Mouse (Mus musculus) testis, adult 2 months (tissue): ENCODE data around the gene Ccdc184. TPM values are rescaled to one million over a fixed set of nuclear protein-coding genes. Genes with fewer than 3 reads are reported as not detected.

Source experiments
- H3K27ac ChIP-seq: fragments of 200-500 bp; 2 replicates; pipeline ENCODE4 v1.5.1; 2012; ENCODE audit warnings: low read depth, low read length; ENCODE audit not compliant: control insufficient read depth, insufficient read depth
- H3K27me3 ChIP-seq: fragments of 200-500 bp; 2 replicates; pipeline ENCODE4 v1.6.1; 2012; ENCODE audit warnings: mild to moderate bottlenecking, low read length, moderate library complexity; ENCODE audit not compliant: control insufficient read depth, insufficient read depth
- H3K36me3 ChIP-seq: fragments of 200-500 bp; 2 replicates; pipeline ENCODE4 v1.6.1; 2012; ENCODE audit warnings: mild to moderate bottlenecking, low read length; ENCODE audit not compliant: control insufficient read depth, insufficient read depth
- H3K4me1 ChIP-seq: fragments of 200-500 bp; 2 replicates; pipeline ENCODE4 v1.6.1; 2012; ENCODE audit warnings: low read length; ENCODE audit not compliant: control insufficient read depth, insufficient read depth
- H3K4me3 ChIP-seq: fragments of 200-500 bp; 2 replicates; pipeline ENCODE4 v1.5.1; 2012; ENCODE audit warnings: low read depth, mild to moderate bottlenecking, low read length, moderate library complexity, mixed read lengths; ENCODE audit not compliant: control insufficient read depth
- CTCF ChIP-seq: fragments of 200-500 bp; IDR thresholded peaks from 2 replicates; pipeline ENCODE4 v1.5.1; 2012; ENCODE audit warnings: low read depth, mild to moderate bottlenecking, inconsistent platforms, low read length, moderate library complexity; ENCODE audit not compliant: control insufficient read depth, insufficient read depth, insufficient replicate concordance
- POLR2A ChIP-seq: fragments of 200-500 bp; IDR thresholded peaks from 2 replicates; pipeline ENCODE4 v1.6.1; 2012; ENCODE audit warnings: low read depth, mild to moderate bottlenecking, inconsistent platforms, low read length, moderate library complexity; ENCODE audit not compliant: control insufficient read depth
- polyA plus RNA-seq: library from polyadenylated mRNA; depleted of rRNA; stranded (reverse); fragments of >200 nt; gene quantifications from 2 replicates; pipeline ENCODE4 v1.2.3, GENCODE M21; 2012

Ccdc184 gene
- polyA plus RNA-seq, 1 experiment, result 28.1 TPM

DNA sequence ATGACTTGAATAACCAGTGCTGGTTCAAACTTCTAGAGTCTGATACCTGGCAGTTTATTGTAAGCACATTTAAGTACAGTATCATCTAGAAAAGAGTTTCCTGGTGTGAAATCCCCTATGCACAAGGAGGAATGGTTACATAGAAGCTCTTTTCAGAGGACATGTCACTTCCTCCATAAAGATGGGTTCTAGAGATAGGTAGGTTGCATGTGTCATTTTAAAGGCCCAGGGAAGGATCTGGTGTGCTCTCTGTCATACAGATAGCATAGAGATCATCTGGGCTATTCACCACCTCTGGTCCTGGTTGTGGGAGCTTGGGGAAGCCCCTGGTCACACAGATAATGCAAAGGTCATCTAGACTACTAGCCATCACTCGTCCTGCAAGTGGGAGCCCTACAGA, 9.7 kb upstream of the Ccdc184 start:
- no peak overlapping the region for H3K27ac ChIP-seq
- H3K4me3 ChIP-seq, result no peak overlapping the region
- H3K36me3 ChIP-seq, result no peaks in the 10 kb centered on the region
- no peaks in the 10 kb centered on the region for H3K4me1 ChIP-seq
- H3K27me3 ChIP-seq, result no peaks in the 10 kb centered on the region
- no peak for TF ChIP-seq CTCF
- TF ChIP-seq POLR2A, result no peak

DNA sequence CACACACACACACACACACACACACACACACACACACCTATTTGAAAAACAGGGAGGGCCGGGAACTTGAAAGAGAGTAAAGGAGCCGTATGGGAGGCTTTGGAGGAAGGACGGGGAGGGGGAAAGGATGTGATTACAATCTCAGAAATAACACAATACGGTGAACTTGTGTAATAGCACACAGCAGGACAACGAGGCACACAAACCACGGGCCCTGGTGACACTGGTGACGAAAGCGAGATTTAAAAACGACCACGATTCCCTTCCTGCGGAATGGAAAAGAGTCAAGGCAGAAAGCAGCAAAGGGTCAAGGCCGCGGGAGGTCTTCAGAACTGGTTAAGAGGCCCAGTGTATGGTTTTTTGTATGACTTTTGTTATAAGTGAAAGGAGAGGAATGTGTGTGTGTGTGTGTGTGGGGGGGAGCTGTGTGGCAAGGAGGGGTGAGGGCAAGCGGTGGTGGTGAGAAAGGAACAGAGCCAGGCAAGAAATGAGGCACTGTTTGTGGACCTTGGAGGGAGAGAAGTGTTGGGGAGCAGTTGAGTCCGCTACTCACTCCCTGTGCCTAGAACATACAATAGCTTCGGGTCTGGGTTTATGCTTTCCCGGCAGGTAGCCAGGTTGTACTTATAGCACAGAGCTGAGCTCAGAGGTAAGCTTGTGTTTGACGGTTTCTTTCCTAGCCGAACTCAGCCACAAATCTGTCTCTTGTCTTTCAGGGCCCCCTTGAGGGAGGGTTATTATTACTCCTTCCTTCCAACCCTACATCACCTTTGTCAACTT, 5.7 kb upstream of the Ccdc184 start:
- H3K27ac ChIP-seq, result no peak overlapping the region
- no peak for TF ChIP-seq CTCF
- TF ChIP-seq POLR2A, result no peak
- H3K4me1 ChIP-seq, result no peaks in the 10 kb centered on the region
- no peaks in the 10 kb centered on the region for H3K27me3 ChIP-seq
- no peaks in the 10 kb centered on the region for H3K36me3 ChIP-seq
- H3K4me3 ChIP-seq, result no peak overlapping the region

DNA sequence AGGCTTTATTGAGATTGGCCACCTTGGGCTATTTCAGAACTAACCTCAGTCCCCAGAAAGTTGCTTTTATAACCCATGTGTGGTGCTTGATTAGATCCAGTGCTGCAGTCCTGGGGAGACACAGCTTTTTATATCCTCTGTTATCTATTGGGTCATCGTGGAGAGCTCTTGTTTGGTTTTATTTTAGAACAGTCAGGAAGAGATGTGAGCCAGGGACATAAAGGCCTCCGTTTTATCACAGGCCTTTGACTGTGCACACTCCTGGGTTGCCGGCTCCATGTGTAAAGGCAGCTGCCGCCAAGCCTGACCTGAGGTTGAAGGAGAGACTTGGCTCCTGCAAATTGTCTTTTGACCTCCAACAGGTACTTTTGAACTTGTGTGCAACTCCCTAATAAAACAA, 4.4 kb upstream of the Ccdc184 start:
- Histone ChIP-seq H3K4me3 (no peak overlapping the region), H3K27ac (no peak overlapping the region), H3K27me3 (no peaks in the 10 kb centered on the region), H3K4me1 (peaks cover under 1% of the 10 kb centered on the region; the same call in 1 of the 2 replicates), H3K36me3 (no peaks in the 10 kb centered on the region)
- TF ChIP-seq POLR2A (no peak), CTCF (no peak)

DNA sequence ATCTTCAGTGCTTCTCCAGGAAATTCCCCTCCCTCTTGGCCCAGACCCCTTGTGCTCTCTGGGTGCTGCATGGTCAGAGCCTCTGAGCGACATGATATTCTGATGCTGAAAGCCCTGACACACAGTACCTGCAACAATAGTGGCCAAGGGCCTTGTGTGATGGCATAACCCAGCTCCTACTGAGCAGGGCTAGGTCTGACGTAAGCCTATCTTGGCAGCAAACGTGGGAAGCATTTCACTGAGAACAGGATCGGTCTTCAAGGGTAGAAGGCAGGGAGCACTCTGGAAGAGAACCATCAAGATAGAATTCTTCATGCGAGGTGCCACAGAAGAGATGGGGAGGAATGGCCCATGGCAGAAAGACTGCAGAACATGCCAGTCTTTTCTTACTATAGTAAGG, 1.4 kb upstream of the Ccdc184 start, which contains the start of gene Asb8:
TSS of gene Asb8 (minus strand) at position 101 of the 400 bp plus-strand sequence.
- H3K27me3 ChIP-seq, result no peaks in the 10 kb centered on the region

DNA sequence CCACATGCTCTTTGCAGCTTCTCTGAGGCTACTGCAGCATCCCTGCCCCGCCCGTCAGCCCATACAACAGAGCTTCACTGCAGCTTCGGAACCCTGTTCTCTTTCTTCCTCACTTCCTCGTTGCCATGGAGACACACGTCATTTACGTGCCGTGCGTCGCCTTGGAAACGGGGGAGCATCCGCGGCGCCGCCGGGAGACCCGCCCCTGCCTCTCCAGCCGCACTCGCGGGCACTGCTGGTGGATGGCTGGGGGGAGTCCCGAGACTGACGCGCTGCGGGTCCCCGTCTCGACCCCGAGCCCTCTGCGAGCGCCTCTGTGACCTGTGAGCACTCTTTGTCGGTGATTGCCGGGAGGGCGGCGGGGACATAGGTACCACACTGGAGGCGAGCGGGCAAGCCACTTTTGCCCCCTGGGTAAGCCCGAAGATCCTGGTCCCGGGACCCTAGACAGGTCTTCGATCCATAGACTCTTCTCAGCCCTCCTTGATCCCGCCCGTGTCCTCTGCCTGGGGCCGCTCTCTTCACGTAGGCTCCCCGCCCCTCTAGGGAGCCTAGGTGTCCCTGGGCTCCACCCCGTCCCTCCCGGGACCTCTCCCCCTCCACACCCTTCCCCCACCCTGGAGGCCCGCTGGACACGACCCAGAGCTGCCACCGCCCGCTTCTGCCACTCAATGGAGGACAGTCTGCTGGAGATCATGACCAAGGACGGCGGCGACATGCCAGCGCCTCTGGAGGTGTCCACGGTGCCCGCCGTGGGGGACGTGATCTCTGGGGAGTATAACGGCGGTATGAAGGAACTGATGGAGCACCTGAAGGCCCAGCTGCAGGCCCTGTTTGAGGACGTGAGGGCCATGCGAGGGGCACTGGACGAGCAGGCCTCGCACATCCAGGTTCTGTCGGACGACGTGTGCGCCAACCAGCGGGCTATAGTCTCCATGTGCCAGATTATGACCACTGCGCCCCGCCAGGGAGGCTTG, 975 bp downstream of the Ccdc184 start:
- Histone ChIP-seq H3K4me1 (peaks cover 2% of the 10 kb centered on the region; the same call in 1 of the 2 replicates), H3K4me3 (peak overlapping the region; percentile 89), H3K36me3 (no peaks in the 10 kb centered on the region), H3K27me3 (no peaks in the 10 kb centered on the region), H3K27ac (no peak overlapping the region)
- TF ChIP-seq POLR2A, result peak; percentile 50
- no peak for TF ChIP-seq CTCF

More for the DNA sequence above, 1.4 kb upstream of the Ccdc184 start, which contains the start of gene Asb8:
- Histone ChIP-seq H3K36me3 (no peaks in the 10 kb centered on the region), H3K4me1 (peaks cover 2% of the 10 kb centered on the region; the same call in 1 of the 2 replicates), H3K27ac (no peak within 1 kb of the TSS), H3K4me3 (peak within 1 kb of the TSS; percentile 78)
- TF ChIP-seq POLR2A, result peak; percentile 30; the same call in 1 of the 2 replicates
- TF ChIP-seq CTCF, result no peak

DNA sequence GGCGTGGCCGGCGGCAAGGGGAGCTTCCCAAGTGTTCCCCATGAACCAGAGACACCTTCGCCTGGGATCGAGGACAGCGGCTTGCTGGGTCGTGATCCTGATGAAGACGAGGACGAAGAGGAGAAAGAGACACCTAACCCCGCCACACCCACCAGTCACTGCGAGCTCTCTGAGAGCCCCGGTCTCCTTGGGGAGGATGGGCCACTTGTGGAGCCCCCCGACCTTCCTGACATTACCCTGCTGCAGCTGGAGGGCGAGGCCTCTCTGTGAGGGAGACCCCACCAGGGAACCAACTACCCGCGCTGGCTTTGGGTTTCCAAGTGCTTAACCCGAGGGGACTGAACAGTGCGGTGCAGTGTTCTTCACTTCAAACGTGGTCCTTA, 1.7 kb downstream of the Ccdc184 start:
- Histone ChIP-seq H3K4me1 (peaks cover 2% of the 10 kb centered on the region; the same call in 1 of the 2 replicates), H3K36me3 (no peaks in the 10 kb centered on the region), H3K27ac (no peak overlapping the region), H3K27me3 (no peaks in the 10 kb centered on the region), H3K4me3 (peak overlapping the region; percentile 89)
- TF ChIP-seq CTCF, result no peak
- no peak; the same call in 1 of the 2 replicates for TF ChIP-seq POLR2A

DNA sequence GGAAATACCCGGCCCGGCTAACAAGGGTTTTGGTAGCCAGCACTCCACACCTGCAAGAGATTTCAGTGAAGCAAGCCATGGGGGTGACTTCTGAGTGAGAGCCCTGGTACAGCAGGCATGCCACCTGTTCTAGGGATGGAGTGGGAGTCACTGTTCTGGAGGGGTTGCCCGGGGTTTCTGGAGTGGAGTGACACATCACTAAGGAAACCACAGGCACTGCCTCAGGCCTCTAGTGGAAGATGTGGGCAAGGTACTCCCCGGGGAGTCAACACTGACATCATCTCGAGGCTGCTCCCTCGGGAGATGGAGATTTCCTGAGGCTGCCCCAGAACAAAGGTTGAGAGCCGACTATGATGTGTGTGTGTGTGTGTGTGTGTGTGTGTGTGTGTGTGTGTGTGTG, 3.4 kb downstream of the Ccdc184 start:
- Histone ChIP-seq H3K36me3 (no peaks in the 10 kb centered on the region), H3K4me1 (peaks cover 2% of the 10 kb centered on the region; the same call in 1 of the 2 replicates), H3K4me3 (peak overlapping the region; percentile 89), H3K27ac (no peak overlapping the region), H3K27me3 (no peaks in the 10 kb centered on the region)
- no peak for TF ChIP-seq CTCF
- TF ChIP-seq POLR2A, result no peak
